Mouse (Mus musculus) hindbrain, postnatal 0 days (tissue): ENCODE results near the gene Cisd3. TPM values are rescaled to one million over a fixed set of nuclear protein-coding genes. Genes with fewer than 3 reads are reported as not detected.
"Not testable (repeated sequence)": the region's sequence is repeated elsewhere in the genome, so short reads cannot be mapped to it uniquely, and the experiment has no call there.

Source experiments
- ATAC-seq: fragments of 200-750 bp; cut with Nextera tagmentation; 2 replicates; pipeline ENCODE4 v1.8.0; 2017; ENCODE audit warnings: mild to moderate bottlenecking, moderate TSS enrichment, moderate library complexity
- DNase-seq: peaks from one replicate; pipeline ENCODE4 v3.0.0-alpha.2; 2015; ENCODE audit warnings: low spot score
- H3K27ac ChIP-seq: fragments of 300-500 bp; sonication (generic); 2 replicates; pipeline ENCODE4 v1.5.1; 2014; ENCODE audit warnings: mild to moderate bottlenecking
- H3K27me3 ChIP-seq: fragments of 300-500 bp; sonication (generic); 2 replicates; pipeline ENCODE4 v1.6.1; 2014; ENCODE audit warnings: low read length, mixed read lengths; ENCODE audit not compliant: insufficient read depth
- H3K36me3 ChIP-seq: fragments of 300-500 bp; sonication (generic); 2 replicates; pipeline ENCODE4 v1.6.1; 2014; ENCODE audit warnings: low read length, mixed read lengths; ENCODE audit not compliant: insufficient read depth
- H3K4me1 ChIP-seq: fragments of 300-500 bp; sonication (generic); 2 replicates; pipeline ENCODE4 v1.6.1; 2014; ENCODE audit warnings: antibody characterized with exemption, low read length, mixed read lengths; ENCODE audit not compliant: insufficient read depth
- H3K4me2 ChIP-seq: fragments of 300-500 bp; sonication (generic); 2 replicates; pipeline ENCODE4 v1.6.1; 2014; ENCODE audit warnings: low read depth, mild to moderate bottlenecking, low read length, moderate library complexity, mixed read lengths
- H3K4me3 ChIP-seq: fragments of 300-500 bp; sonication (generic); 2 replicates; pipeline ENCODE4 v1.5.1; 2014; ENCODE audit warnings: low read length
- H3K9ac ChIP-seq: fragments of 300-500 bp; sonication (generic); replicated peaks from 2 replicates; pipeline ENCODE4 v1.6.1; 2014; ENCODE audit warnings: mild to moderate bottlenecking, low read length, moderate library complexity, mixed read lengths
- H3K9me3 ChIP-seq: fragments of 300-500 bp; sonication (generic); 2 replicates; pipeline ENCODE4 v1.6.1; 2016; ENCODE audit warnings: low read length, mixed read lengths
- CTCF ChIP-seq: IDR thresholded peaks from 2 replicates; pipeline ENCODE4 v1.5.1; 2016; ENCODE audit warnings: antibody characterized with exemption, control low read depth, low read depth
- WGBS: fragments of 180-500 bp; shearing (Covaris S2); extraction: QIAGEN DNeasy Blood & Tissue Kit; methylation state at CpG from one replicate; pipeline ENCODE4 v1.1.7; 2014; 5-methylcytosine and 5-hydroxymethylcytosine counted together
- polyA plus RNA-seq: library from polyadenylated mRNA; unstranded; fragments of >200 nt; fragmentation: Nextera tagmentation; extraction: Ambion mirVana; gene quantifications from 2 replicates; pipeline ENCODE4 v1.2.1, GENCODE M21; 2015
- total RNA-seq: library from RNA; depleted of rRNA; stranded (reverse); fragments of >200 nt; gene quantifications from 2 replicates; pipeline ENCODE4 v1.2.3, GENCODE M21; 2014

Cisd3 gene
- total and polyA plus RNA-seq, 2 experiments from 2014 or later, result 21.2 to 47.6 TPM

DNA sequence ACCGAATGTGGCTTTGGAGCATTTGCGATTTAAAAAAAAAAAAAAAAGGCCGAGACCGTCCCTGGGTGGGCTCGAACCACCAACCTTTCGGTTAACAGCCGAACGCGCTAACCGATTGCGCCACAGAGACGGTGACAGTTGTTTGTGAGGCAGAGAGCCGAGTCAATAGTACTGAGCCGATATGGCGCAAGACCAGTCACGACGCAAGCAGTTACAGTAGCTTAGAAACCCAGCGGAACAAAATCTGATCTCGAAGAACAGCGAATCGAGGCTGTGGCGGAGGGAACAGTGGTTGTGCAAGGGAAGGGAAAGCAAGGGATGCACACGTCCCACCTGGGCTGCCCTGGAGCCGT lies 16.7 kb downstream of the Cisd3 start:
- ATAC-seq, result peak; percentile 8
- no peaks in the 10 kb centered on the region for H3K27me3 ChIP-seq
- under 1% methylated on average over 24 of the region's 24 CpGs for WGBS

DNA sequence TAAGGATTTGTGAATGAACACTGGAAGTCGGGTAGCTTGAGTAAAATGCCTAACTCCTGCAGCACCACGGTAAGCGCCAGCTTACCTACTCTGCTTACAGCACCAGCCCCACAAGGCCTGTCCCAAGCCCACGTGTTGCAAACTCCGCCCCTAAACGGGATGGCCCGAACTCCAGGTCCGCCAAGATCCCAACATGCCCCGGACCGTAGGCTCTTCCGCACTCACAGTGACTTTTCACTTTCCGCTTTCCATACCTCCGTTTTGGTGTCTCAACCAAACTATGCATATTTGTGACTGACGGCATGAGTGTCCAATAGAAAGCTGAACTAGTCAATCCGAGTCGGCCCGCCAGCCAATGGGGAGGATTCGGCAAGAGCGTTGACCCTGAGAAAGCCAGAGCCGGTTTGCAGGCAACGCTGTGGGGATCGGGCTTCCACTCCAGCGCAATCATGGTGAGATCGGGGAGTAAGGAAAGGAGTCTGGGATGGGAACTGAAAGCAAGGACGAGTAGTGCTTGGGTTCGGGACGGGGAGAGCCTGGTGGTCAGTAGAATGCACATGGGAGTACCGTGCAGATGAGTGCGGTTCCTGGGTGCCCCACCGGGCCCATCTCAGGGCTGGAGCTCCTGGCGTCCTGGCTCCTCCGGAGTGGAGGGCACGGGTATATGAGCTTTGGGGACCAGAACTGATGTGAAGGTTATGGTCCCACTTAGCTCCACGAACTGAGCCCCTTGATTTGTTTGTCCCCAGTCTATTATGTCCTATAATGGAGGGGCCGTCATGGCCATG lies 17.6 kb downstream of the Cisd3 start, which contains the start of gene Psmb3:
Gene Psmb3 (plus strand): TSS at position 361 of the 788 bp plus-strand sequence.
- Histone ChIP-seq H3K9ac (peak within 1 kb of the TSS; percentile 82), H3K27me3 (no peaks in the 10 kb centered on the region), H3K4me1 (peaks cover 20% of the 10 kb centered on the region), H3K9me3 (no peaks in the 10 kb centered on the region), H3K4me3 (peak within 1 kb of the TSS; percentile 81), H3K36me3 (peaks cover 20% of the 10 kb centered on the region), H3K4me2 (peak within 1 kb of the TSS; percentile 88), H3K27ac (peak within 1 kb of the TSS; percentile 90)
- peak; percentile 90 for ATAC-seq
- under 1% methylated on average over 35 of the region's 35 CpGs for WGBS
- peak; percentile 100 for DNase-seq
- no peak for TF ChIP-seq CTCF

More for the DNA sequence above, 16.7 kb downstream of the Cisd3 start:
- peak; percentile 92 for DNase-seq
- H3K4me2 ChIP-seq, result peak overlapping the region; percentile 88
- H3K27ac ChIP-seq, result peak overlapping the region; percentile 90
- no peaks in the 10 kb centered on the region for H3K9me3 ChIP-seq
- H3K36me3 ChIP-seq, result peaks cover 15% of the 10 kb centered on the region
- TF ChIP-seq CTCF, result no peak
- H3K9ac ChIP-seq, result peak overlapping the region; percentile 55
- peak overlapping the region; percentile 81 for H3K4me3 ChIP-seq
- peaks cover 28% of the 10 kb centered on the region for H3K4me1 ChIP-seq

DNA sequence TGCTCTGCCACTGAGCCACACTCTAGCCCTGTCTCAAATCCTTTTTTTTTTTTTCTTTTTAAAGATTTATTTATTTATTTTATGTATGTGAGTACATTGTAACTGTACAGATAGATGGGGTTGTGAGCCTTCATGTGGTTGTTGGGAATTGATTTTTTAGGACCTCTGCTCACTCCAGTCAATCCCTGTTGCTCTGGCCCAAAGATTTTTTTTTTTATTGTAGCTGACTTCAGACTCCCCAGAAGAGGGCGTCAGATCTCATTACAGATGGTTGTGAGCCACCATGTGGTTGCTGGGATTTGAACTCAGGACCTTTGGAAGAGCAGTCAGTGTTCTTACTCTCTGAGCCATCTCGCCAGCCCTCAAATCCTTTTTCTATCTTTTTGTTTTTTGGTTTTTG lies 24.4 kb downstream of the Cisd3 start:
- H3K36me3 ChIP-seq, result peaks cover 48% of the 10 kb centered on the region
- H3K9me3 ChIP-seq, H3K27me3 ChIP-seq, ATAC-seq, H3K27ac ChIP-seq, H3K4me3 ChIP-seq, H3K4me2 ChIP-seq, DNase-seq, H3K9ac ChIP-seq, H3K4me1 ChIP-seq: not testable (repeated sequence)
- 84% methylated on average over 2 of the region's 2 CpGs for WGBS

DNA sequence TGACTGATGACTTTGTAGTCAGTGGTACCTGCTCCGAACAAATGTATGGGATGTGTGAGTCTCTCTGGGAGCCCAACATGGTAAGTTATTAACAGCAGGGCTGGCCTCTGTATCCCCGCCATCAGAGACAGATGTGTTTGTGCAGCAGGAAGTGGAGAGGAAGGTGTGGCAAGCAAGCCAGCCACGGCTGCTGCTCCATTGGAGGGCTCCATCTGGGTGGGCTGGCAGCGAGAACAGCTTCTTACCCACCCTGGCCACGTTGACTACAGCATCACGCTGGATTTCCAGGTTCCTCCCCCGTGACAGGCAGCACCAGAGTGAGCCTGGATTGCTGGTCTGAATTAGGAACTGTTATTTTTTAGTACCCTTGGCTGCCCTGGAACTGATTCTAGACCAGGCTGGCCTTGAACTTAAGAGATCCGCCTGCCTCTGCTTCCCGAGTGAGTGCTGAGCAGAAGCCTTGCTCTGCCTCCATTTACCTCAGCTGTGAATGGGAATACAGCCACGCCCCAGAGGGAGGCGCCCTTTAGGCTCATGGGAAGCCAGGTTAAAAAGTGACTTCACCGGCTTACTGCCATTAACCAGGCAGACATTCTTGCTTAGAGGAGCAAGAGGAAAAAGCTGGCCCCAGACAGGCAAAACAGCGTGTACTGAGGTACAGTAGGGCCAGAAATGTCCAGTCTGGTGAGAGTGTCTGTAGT lies 25.7 kb downstream of the Cisd3 start:
- H3K27me3 ChIP-seq, result no peaks in the 10 kb centered on the region
- no peak for TF ChIP-seq CTCF
- no peak overlapping the region for H3K9ac ChIP-seq
- no peak overlapping the region for H3K4me3 ChIP-seq
- no peaks in the 10 kb centered on the region for H3K4me1 ChIP-seq
- H3K9me3 ChIP-seq, result no peaks in the 10 kb centered on the region
- ATAC-seq, result no peak
- H3K4me2 ChIP-seq, result no peak overlapping the region
- H3K27ac ChIP-seq, result no peak overlapping the region
- peaks cover 43% of the 10 kb centered on the region for H3K36me3 ChIP-seq
- DNase-seq, result no peak
- WGBS, result 87% methylated on average over 13 of the region's 13 CpGs

DNA sequence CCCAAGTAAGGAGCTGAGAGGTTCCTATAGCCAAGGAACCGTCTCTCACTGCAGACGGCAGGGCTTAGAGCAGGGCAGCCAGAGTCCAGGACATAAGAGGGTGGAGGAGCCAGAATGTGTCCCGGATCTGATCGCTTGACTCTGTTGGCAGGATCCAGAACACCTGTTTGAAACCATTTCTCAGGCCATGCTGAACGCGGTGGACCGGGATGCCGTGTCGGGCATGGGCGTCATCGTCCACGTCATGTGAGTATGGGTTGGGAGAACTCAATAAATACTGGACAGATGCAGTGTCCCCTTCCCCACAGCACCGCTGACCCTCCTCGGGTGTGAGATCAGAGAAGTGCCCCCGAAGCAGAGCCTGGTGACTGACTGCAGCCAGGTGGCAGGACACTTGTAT lies 26.7 kb downstream of the Cisd3 start:
- ATAC-seq (no peak), DNase-seq (no peak)
- Histone ChIP-seq H3K9me3 (no peaks in the 10 kb centered on the region), H3K27me3 (no peaks in the 10 kb centered on the region), H3K4me3 (no peak overlapping the region), H3K4me2 (no peak overlapping the region), H3K36me3 (peaks cover 43% of the 10 kb centered on the region), H3K27ac (no peak overlapping the region), H3K4me1 (no peaks in the 10 kb centered on the region), H3K9ac (no peak overlapping the region)
- no peak for TF ChIP-seq CTCF
- 94% methylated on average over 15 of the region's 15 CpGs for WGBS

DNA sequence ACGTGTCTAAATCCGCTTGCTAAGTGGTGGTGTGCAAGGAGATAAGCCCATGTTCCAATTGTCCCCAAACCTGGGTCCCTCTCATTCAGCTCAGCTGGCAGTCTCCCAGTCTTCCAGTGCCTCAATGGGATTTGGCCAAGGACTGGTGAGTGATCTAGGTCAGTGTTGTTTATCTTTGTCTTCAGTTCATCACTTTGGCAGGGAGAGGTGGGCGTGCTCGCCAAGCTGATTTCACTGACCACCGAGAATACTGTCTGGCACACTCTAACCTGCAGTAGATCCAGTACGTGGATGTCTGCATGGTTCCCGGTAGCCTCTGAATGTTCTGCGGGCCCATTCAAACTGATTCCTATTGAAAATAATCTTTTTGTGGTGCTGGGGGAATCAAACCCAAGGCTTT lies 28.3 kb downstream of the Cisd3 start:
- Histone ChIP-seq H3K9me3 (no peaks in the 10 kb centered on the region), H3K36me3 (peaks cover 39% of the 10 kb centered on the region; the same call in 1 of the 2 replicates), H3K4me1 (no peaks in the 10 kb centered on the region), H3K4me3 (no peak overlapping the region), H3K27ac (no peak overlapping the region), H3K27me3 (no peaks in the 10 kb centered on the region), H3K4me2 (no peak overlapping the region), H3K9ac (no peak overlapping the region)
- 81% methylated on average over 8 of the region's 8 CpGs for WGBS
- TF ChIP-seq CTCF, result no peak
- no peak; the same call in 1 of the 2 replicates for ATAC-seq
- DNase-seq, result peak; percentile 24
